Mouse (Mus musculus): ENCODE results near the gene Ermp1.

Gene Ermp1

DNA sequence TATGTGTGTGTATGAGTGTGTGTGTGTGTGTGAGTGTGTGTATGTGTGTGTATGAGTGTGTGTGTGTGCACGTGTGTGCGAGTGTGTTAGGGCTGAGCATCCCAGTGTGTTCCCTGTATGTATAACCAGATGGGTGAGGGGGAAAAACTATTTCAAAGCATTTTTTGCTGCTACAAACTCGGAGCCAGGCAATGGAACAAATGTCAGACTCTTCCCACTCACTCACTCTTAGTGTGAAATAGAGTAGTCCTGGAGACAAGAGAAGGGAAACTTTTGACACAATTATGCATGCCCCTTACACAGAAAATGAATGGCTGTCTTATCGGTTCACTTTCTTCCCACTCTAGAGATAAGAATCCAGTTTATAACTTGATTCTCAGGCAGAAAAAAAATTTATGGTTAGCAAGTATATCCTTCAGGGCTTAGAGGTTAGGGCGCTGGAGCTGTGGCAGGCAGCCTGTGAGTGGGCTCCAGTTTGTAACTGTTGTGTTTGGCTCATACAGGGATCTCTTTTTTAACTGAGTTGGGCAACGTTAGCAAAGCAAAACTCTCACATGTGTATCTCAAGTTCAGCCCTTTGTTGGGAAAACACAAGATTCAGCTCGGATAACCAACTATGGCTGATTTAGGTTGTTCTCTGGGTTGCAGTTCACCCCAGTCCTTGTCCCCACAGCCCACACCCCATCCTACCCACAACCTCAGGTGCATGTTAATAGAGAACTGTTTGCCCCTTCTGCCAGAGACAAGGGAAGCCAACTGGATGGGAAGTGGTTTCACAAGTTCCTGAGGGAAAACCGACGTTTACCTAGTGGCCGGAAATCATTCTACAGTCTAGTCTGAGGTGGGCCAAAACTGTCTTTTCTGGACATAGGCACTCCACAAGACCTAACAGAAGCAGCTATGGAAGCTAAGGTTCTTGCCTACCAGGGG lies 12.9 kb upstream of the Ermp1 start:
- DNase-seq, result no peak

GRCm38 (mm10) chr19:29659705-29660104 lies 11.5 kb upstream of the Ermp1 start:
- DNase-seq, result no peak

- no peak for DNase-seq
Observed at GRCm38 (mm10) chr19:29658836-29659235, 10.6 kb upstream of the Ermp1 start.

- no peak for DNase-seq
Observed at GRCm38 (mm10) chr19:29657558-29657957, 9.3 kb upstream of the Ermp1 start.

GRCm38 (mm10) chr19:29657033-29657432 lies 8.8 kb upstream of the Ermp1 start:
- DNase-seq, result no peak

- DNase-seq, result no peak
Observed at GRCm38 (mm10) chr19:29656620-29657019, 8.4 kb upstream of the Ermp1 start.

DNA sequence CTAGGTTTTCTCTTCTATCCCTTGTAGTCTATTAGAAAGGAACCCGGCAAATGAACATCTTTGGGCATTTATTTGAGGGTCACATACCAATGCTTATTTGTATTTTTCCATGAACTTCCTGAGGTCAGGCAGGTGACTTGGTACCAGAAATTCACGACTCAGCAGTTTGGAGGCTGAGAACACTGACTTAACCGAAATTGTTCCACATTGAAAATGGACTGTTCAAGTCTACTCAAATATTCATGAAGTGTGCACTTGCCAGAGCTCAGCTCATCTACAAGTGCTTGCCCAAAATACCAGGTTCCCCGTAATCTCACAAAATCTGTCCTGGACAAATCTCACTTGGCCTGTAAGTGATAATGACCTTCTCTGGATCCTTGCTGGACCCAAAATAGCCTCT lies 7.8 kb upstream of the Ermp1 start:
- DNase-seq, result no peak

GRCm38 (mm10) chr19:29655148-29655547 lies 6.9 kb upstream of the Ermp1 start:
- DNase-seq, result no peak

DNA sequence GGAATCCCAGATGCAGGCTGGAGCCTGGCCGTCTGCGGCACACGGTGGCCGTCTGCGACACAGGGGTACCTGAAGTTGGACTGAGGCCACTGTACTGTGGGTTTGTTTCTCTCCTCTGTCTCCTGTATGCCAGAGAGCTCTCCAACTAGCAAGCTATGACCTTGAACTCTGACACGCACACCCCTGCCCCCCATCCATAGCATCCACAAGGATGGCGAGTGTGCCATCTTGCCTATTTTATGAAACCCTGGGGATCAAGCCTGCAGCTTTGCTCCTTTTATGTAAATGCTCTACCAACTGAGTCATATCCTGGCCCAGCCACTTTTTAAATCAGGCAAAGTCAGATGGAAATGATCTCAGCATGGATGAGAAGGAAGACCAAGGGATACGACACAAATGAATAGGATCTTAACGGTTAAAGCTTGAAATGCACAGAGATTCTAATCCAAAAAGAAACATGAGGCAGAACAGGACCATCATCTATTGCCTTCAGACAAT lies 5.6 kb upstream of the Ermp1 start:
- no peak for DNase-seq

DNA sequence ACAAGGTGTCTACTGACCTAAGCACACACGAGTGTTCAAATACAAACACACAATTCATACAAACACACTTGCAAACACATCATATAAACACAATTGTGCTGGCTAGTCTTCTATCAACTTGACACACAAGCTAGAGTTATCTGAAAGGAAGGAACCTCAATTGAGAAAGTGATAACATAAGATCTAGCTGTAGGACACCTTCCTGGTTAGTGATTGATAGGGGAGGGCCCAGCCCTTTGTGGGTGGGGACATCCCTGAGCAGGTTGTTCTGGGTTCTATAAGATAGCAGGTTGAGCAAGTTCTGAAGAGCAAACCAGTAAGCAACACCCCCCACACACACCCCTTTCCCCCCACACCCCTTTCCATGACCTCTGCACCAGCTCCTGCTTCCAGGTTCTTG lies 1.5 kb upstream of the Ermp1 start:
- DNase-seq, result no peak

- DNase-seq, result no peak
Observed at GRCm38 (mm10) chr19:29648550-29648914, 317 bp upstream of the Ermp1 start.

GRCm38 (mm10) chr19:29644747-29645146 lies 3.5 kb downstream of the Ermp1 start:
- DNase-seq, result no peak

DNA sequence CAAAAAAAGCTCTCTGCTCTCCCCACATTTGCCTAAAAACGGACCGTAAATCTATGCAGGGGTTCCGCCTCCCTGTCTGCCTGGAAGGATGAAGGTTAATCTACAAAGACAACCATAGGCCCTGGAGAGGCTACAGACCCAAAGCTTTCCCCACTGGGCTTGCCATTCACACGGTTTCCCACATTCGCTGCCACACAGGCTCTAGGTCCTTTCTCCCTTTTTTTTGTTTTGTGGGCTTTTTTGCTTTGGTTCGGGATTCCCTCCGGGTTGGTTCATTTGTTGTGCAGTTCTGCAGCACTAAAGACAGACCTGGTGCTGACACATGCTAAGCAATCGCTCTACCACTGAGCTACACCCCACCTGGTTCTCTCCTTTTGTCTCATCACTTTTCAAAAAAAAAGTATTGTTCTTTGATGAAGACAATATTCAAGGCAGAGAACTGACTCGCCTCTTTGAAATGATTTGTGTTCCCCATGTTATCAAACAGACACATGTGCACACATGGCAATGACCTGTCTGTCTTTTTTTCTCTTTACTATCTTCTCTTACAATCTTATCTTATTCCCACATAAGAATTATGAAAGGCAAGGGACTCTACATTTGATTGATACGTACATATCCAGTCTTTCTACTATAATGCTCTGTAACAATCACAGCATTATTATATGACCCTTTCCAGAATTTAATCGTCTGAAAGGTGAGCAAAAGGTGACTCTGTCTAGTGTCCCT lies 4.9 kb downstream of the Ermp1 start:
- no peak for DNase-seq

DNA sequence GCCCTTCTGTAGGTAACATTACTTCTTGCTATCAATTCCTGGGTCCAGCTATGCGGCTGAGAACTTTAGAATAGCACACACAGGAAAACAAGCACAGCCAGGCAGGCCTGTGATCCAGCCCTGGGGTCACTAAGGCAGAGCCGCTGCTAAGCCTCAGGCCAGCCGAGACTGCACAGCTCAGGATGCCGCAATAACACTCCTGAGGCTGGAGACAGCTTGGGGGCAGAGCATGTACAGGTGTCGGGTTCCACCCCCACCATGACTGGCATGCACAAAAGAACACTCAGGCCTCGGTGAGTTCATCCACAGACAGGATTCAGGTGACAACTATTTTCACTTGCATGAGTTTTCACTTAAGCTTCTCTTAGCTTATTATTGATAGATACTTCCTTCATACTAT lies 6.0 kb downstream of the Ermp1 start:
- DNase-seq, result no peak

- no peak for DNase-seq
Observed at GRCm38 (mm10) chr19:29641510-29641909, 6.7 kb downstream of the Ermp1 start.

DNA sequence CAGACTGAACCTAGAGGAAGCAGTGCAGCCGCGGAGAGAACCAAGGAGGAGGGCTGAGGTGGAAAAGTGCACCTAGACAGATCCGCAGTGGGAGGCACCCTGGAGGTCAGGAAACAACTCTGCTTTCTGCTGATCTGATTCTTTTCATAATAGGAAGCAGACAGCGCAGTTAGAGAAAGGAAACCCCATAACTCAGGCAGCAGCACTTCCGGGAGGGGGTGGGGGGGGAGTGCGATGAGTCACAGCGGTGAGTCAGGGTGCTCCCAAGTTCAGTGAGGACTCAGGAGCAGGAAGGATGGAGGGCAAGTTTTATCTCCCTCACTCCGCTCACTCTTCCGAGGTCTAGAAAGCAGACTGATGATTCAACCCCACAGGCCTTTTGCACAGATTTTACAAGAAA lies 7.2 kb downstream of the Ermp1 start:
- DNase-seq, result no peak

GRCm38 (mm10) chr19:29612102-29612501 lies 36.1 kb downstream of the Ermp1 start:
- DNase-seq, result no peak

GRCm38 (mm10) chr19:29610907-29611306 lies 37.3 kb downstream of the Ermp1 start:
- DNase-seq, result no peak

GRCm38 (mm10) chr19:29608212-29608611 lies 40.0 kb downstream of the Ermp1 start:
- no peak for DNase-seq

GRCm38 (mm10) chr19:29607521-29607920 lies 40.7 kb downstream of the Ermp1 start:
- DNase-seq, result no peak

GRCm38 (mm10) chr19:29604653-29605052 lies 43.6 kb downstream of the Ermp1 start:
- DNase-seq, result no peak

DNA sequence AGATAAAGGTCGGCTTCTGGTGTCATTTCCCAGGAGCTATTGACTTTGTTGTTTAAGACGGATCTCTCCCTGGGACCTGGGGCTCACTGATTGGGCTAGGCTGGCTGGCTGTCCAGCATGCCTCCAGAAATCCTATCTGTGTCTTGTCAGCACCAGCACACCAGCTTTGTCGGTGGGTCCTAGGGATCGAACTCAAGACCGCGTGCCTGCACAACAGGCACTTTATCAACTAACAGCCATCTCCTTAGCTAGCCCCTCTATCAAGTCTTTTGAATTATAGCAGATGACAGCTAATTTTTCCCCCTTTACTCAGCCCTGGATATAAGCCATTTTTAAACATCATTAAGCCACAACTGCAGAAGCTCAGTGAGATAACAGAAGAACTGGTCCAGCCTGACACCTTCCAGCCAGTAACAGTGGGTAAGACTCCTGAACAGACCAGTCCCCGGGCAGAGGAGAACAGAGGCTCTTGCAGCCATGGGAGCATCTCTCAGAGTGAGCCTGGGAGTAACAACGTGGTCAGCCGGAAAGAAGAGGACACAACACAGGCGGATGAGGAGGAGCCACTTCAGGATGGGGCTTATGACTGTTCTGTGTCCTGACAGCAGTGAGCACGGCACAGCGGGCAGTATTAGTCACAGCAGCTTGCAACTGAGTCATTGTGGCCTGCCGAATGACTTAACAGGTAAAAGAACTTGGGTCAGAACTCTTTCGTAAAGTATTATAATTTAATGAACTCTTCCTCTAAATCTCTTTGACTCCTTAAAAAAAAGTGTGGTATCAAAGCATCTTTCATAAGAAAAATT lies 44.5 kb downstream of the Ermp1 start:
- DNase-seq, result no peak

DNA sequence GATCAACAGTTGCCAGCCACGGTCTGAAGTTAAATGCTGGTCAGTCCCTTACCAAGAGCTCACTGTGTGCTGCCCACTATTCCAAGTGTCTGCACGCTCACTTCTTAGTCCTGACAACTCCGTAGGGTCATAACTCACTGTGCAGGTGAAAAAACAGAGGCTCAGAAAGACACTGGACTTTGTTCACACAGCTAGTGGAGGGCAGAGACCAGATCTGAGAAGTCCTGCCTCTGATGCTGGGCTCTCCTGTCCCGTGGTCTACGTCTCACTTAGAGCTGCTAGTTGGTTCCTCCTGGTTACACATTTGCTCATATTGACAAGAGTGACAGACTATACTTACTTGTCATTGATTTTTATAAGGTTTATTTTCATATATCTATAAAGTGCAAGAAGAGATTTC lies 49.2 kb downstream of the Ermp1 start:
- DNase-seq, result no peak
